8 mouse cellular contexts compared by ENCODE assay signal in the genomic region with DNA sequence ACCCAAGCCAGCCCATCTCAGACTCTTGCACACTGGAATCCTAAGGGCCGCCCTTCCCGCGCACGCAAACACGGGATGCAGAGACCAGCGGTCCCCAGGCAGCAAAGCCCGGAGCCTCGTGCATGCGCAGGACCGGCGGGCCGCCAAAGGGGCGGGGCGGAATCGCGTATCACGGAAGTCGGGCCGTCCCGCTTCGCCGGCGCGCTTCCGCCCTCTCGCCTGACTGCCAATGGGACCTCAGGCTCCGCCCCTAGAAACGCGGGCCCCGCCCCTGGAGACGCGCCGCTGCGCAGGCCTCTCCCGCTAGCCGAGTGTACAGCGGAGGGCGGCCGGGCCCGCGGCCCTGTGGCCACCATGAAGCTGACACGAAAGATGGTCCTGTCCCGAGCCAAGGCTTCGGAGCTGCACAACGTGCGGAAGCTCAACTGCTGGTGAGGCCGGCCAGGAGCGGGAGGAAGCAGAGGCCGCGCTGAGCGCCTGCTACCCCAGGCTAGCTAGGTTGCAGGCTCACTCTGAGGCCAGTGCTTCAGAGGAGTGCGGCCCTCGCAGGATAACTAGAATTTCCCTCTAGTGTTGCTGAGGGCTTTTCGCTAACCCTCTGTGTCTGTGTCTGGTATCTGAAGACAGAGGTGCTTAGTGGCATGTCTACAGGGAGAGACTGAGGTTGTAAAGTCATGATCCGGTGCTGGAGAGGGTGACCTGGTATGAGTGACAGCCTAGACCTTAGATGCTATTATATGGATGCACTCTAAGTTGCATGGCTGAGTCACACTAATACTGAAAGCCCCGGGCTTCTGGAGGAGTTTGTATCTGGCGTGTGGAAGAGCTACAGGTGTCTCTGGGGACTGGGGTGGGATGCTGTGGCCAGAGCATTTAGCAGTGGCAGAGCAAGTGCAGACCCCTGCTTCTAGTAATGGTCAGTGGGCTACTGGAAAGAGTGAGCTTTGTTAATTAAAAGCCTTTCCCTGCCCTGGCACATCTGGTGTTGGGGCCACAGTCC. TPM values are rescaled to one million over a fixed set of nuclear protein-coding genes. Genes with fewer than 3 reads are reported as not detected.
DNase-seq lines count a peak whose midpoint lies in the region; ATAC-seq and TF ChIP-seq lines count a peak whose summit lies in the region.

Gene 1810043G02Rik, plus strand, starts transcription at position 174 of the 1,000 bp plus-strand sequence.

- peak within 1 kb of the TSS; percentile 69 for H3K9ac ChIP-seq in hindbrain, postnatal 0 days (replicated peaks; ENCODE audit: low read length)

- ATAC-seq in common myeloid progenitor, adult 5-6 weeks (replicated peaks; ENCODE audit: low read depth, poor library complexity, severe bottlenecking) = peak; percentile 93
- ATAC-seq in hindbrain, postnatal 0 days = peak; percentile 98
- ATAC-seq in megakaryocyte, adult 5-6 weeks (ENCODE audit: poor library complexity, severe bottlenecking) = peak; percentile 97

- H3K4me2 ChIP-seq in hindbrain, postnatal 0 days (ENCODE audit: low read depth, low read length) = peak within 1 kb of the TSS; percentile 61

- H3K4me3 ChIP-seq in gastrocnemius, adult 2 months = peak within 1 kb of the TSS; percentile 82
- peak within 1 kb of the TSS; percentile 60 for H3K4me3 ChIP-seq in hindbrain, postnatal 0 days (ENCODE audit: low read length)
- H3K4me3 ChIP-seq in left cerebral cortex, adult 2 months = peak within 1 kb of the TSS; percentile 82

- intact Hi-C loops in gastrocnemius, adult 2 months (cut with DNase I) = no loop called here
- intact Hi-C loops in left cerebral cortex, adult 2 months (cut with DNase I) = loop anchor here (10.0 kb wide), 1 partner anchor 354 kb away; the partner anchor contains the start of gene Ube2g2

- no peaks in the 10 kb centered on the region; the same call in 1 of the 2 replicates for H3K36me3 ChIP-seq in hindbrain, postnatal 0 days (ENCODE audit: insufficient read depth, low read length)

- WGBS in hindbrain, postnatal 0 days = under 1% methylated on average over 56 of the region's 57 CpGs

- peak; percentile 98 for DNase-seq in ZHBTc4 (ENCODE audit: low read depth, low spot score)
- peak; percentile 100 for DNase-seq in gastrocnemius, adult 2 months
- DNase-seq in hindbrain, postnatal 0 days (ENCODE audit: low spot score) = peak; percentile 100
- DNase-seq in left cerebral cortex, adult 2 months (ENCODE audit: extremely low spot score in 1 of 2, low spot score in 2 of 2) = peak; percentile 99 to 100
- DNase-seq in right cerebral cortex, adult 2 months (ENCODE audit: low spot score in 2 of 2) = peak; percentile 98 to 99
- DNase-seq in urinary bladder, postnatal 14 days (ENCODE audit: low spot score) = peak; percentile 100

- H3K4me1 ChIP-seq in hindbrain, postnatal 0 days (ENCODE audit: insufficient read depth, low read length) = peaks cover 6% of the 10 kb centered on the region; the same call in 1 of the 2 replicates

- no peaks in the 10 kb centered on the region for H3K9me3 ChIP-seq in hindbrain, postnatal 0 days (ENCODE audit: low read length)

- no peaks in the 10 kb centered on the region for H3K27me3 ChIP-seq in hindbrain, postnatal 0 days (ENCODE audit: insufficient read depth, low read length)

- peak within 1 kb of the TSS; percentile 81 for H3K27ac ChIP-seq in gastrocnemius, adult 2 months
- peak within 1 kb of the TSS; percentile 83 for H3K27ac ChIP-seq in hindbrain, postnatal 0 days
- H3K27ac ChIP-seq in left cerebral cortex, adult 2 months = peak within 1 kb of the TSS; percentile 90

- TF ChIP-seq CTCF in gastrocnemius, adult 2 months (IDR thresholded peaks at IDR 0.05) = 0 out of 2 replicates have a peak, but pooled peaks have one; percentile 0
- no peak for TF ChIP-seq CTCF in hindbrain, postnatal 0 days (IDR thresholded peaks at IDR 0.05; ENCODE audit: low read depth)
- no peak; the same call in 1 of the 2 replicates for TF ChIP-seq CTCF in left cerebral cortex, adult 2 months (IDR thresholded peaks at IDR 0.05)

RNA-seq across cellular contexts. Expression of gene 1810043G02Rik, which starts in this region (rescaled TPM):
- 10.5 and 12.6 TPM in 2 replicates for total RNA-seq in common myeloid progenitor, adult 5-6 weeks (2017)
- total RNA-seq in gastrocnemius, adult 2 months (2021) = 1 to 10 TPM; 3.8 to 4.3 TPM
- total RNA-seq in hindbrain, postnatal 0 days (2014; rRNA removed) = 72.0 and 75.7 TPM in 2 replicates
- polyA plus RNA-seq in hindbrain, postnatal 0 days (2015; fragmentation: Nextera tagmentation; extraction: Ambion mirVana) = 58.5 and 60.4 TPM in 2 replicates
- total RNA-seq in left cerebral cortex, adult 2 months (2021) = 10 to 100 TPM; 33.9 to 34.0 TPM
- total RNA-seq in megakaryocyte, adult 5-6 weeks (2015) = 9.1 and 12.3 TPM in 2 replicates
- 12.2 and 15.8 TPM in 2 replicates for total RNA-seq in megakaryocyte, adult 5-6 weeks (2017)

Comparison
In these comparisons a context has a peak if more than half of its experiments do, and no peak if none do; other contexts are left out.
1. Peak in every context shown above with its lines: DNase-seq, ATAC-seq, H3K4me3 ChIP-seq and H3K27ac ChIP-seq.